Mouse (Mus musculus): ENCODE data around the gene Fam45a. TPM values are rescaled to one million over a fixed set of nuclear protein-coding genes. Genes with fewer than 3 reads are reported as not detected.

Gene Fam45a
- polyA plus RNA-seq, 1 experiment from 2014 or later: 35.9 TPM

- Histone ChIP-seq H3K36me3 (ENCODE audit: poor library complexity, severe bottlenecking) (no peaks in the 10 kb centered on the region), H3K9ac (no peak overlapping the region), H3K27me3 (no peaks in the 10 kb centered on the region), H3K4me1 (peaks cover 6% of the 10 kb centered on the region; the same call in 1 of the 2 replicates), H3K27ac (no peak overlapping the region), H3K9me3 (replicated peaks) (no peaks in the 10 kb centered on the region), H3K4me3 (no peak overlapping the region), H3K4me2 (no peak overlapping the region)
- WGBS: 70% methylated on average over 2 of the region's 2 CpGs
- ATAC-seq: no peak
Measured at GRCm38 (mm10) chr19:60795244-60795643, 16.1 kb upstream of the Fam45a start.

DNA sequence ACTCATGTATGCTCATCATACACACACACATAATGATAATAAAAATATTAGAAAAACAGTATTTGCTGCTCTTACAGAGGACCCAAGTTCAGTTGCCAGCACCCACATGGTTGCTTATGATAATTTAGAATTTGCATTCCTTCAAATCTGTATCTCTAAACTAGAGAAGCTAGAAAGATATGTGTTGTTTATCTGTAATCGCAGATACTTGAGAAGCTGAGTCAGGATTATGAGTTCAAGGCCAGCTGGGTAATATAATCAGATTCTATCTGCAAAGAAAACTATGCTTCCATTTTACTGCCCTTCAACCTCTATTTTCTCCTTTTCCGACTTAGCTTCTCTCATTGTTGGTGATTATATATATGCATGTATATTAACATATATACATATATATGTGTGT lies 14.0 kb upstream of the Fam45a start:
- no peak overlapping the region for H3K4me2 ChIP-seq
- no peaks in the 10 kb centered on the region for H3K36me3 ChIP-seq (ENCODE audit: poor library complexity, severe bottlenecking)
- H3K9ac ChIP-seq: no peak overlapping the region
- no peaks in the 10 kb centered on the region for H3K27me3 ChIP-seq
- WGBS: 91% methylated on average over 2 of the region's 2 CpGs
- no peak for ATAC-seq
- no peak overlapping the region for H3K4me3 ChIP-seq
- no peak overlapping the region for H3K27ac ChIP-seq
- no peaks in the 10 kb centered on the region for H3K4me1 ChIP-seq
- H3K9me3 ChIP-seq (replicated peaks): no peaks in the 10 kb centered on the region

GRCm38 (mm10) chr19:60799867-60800569 lies 11.4 kb upstream of the Fam45a start:
- WGBS: 81% methylated on average over 7 of the region's 7 CpGs
- no peaks in the 10 kb centered on the region for H3K9me3 ChIP-seq (replicated peaks)
- no peaks in the 10 kb centered on the region for H3K27me3 ChIP-seq
- no peak overlapping the region for H3K27ac ChIP-seq
- H3K36me3 ChIP-seq (ENCODE audit: poor library complexity, severe bottlenecking): no peaks in the 10 kb centered on the region
- no peak for ATAC-seq
- H3K9ac ChIP-seq: no peak overlapping the region
- H3K4me3 ChIP-seq: no peak overlapping the region
- H3K4me2 ChIP-seq: no peak overlapping the region
- no peaks in the 10 kb centered on the region for H3K4me1 ChIP-seq

DNA sequence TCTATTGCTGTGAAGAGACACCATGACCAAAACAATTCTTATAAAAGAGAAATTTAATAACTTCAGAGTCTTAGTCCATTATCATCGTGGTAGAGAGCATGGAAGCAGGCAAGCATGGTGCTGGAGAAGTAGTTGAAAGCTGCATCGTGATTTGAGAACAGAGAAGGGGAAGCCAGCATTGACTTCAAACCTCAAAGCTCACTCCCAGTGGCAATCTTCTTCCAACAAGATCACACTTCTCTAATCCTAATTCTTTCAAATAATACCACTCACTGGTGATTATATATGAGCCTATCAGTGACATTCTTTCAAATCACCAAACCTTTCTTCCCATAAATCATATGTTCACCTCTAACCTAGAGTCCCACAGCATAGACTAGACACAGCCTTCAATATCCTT lies 6.5 kb upstream of the Fam45a start:
- Histone ChIP-seq H3K4me3 (no peak overlapping the region), H3K36me3 (ENCODE audit: poor library complexity, severe bottlenecking) (no peaks in the 10 kb centered on the region), H3K4me1 (no peaks in the 10 kb centered on the region), H3K27me3 (no peaks in the 10 kb centered on the region), H3K4me2 (no peak overlapping the region), H3K9me3 (replicated peaks) (no peaks in the 10 kb centered on the region), H3K9ac (no peak overlapping the region), H3K27ac (no peak overlapping the region)
- no peak for ATAC-seq
- 74% methylated on average over 2 of the region's 2 CpGs for WGBS

DNA sequence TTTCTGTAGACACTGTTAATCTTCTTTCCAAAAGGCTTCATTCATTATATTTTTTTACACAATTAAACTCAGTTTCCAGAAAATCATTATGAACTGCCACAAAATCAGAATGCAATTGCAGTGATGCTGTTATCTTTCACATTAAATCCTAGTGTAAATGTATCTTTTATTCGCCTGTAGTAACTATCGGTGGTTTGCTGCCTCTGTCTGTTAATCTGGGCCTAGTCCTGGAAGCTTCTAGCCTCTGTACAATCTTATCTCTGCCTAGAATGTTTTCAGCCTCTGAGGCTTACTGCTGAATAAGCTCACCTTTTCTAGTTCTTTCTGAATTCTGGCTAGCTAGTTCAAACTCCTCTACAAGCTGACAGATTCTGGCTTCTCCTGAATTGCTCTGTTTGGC lies 1.5 kb upstream of the Fam45a start:
- 96% methylated on average over 2 of the region's 2 CpGs for WGBS
- no peak for ATAC-seq

GRCm38 (mm10) chr19:60812036-60812389 lies 628 bp downstream of the Fam45a start:
- Histone ChIP-seq H3K4me1 (peaks cover 10% of the 10 kb centered on the region), H3K27ac (no peak overlapping the region), H3K27me3 (no peaks in the 10 kb centered on the region), H3K4me3 (peak overlapping the region; percentile 70), H3K9ac (peak overlapping the region; percentile 80), H3K9me3 (replicated peaks) (no peaks in the 10 kb centered on the region), H3K36me3 (ENCODE audit: poor library complexity, severe bottlenecking) (peaks cover 16% of the 10 kb centered on the region), H3K4me2 (peak overlapping the region; percentile 79)
- WGBS: 10% methylated on average over 10 of the region's 10 CpGs
- ATAC-seq: peak; percentile 25

More for the DNA sequence above, 1.5 kb upstream of the Fam45a start:
- peaks cover under 1% of the 10 kb centered on the region; the same call in 1 of the 2 replicates for H3K36me3 ChIP-seq (ENCODE audit: poor library complexity, severe bottlenecking)
- no peaks in the 10 kb centered on the region for H3K27me3 ChIP-seq
- H3K9ac ChIP-seq: no peak overlapping the region
- peaks cover 10% of the 10 kb centered on the region for H3K4me1 ChIP-seq
- H3K9me3 ChIP-seq (replicated peaks): no peaks in the 10 kb centered on the region
- no peak overlapping the region for H3K27ac ChIP-seq
- no peak overlapping the region for H3K4me3 ChIP-seq
- H3K4me2 ChIP-seq: no peak overlapping the region

- Histone ChIP-seq H3K4me2 (no peak overlapping the region), H3K27me3 (no peaks in the 10 kb centered on the region), H3K9me3 (replicated peaks) (no peaks in the 10 kb centered on the region), H3K36me3 (ENCODE audit: poor library complexity, severe bottlenecking) (peaks cover 21% of the 10 kb centered on the region), H3K4me1 (peaks cover 10% of the 10 kb centered on the region), H3K27ac (no peak overlapping the region), H3K4me3 (no peak overlapping the region), H3K9ac (no peak overlapping the region)
- WGBS: 98% methylated on average over 6 of the region's 6 CpGs
- no peak for ATAC-seq
Measured at GRCm38 (mm10) chr19:60813133-60813532, 1.7 kb downstream of the Fam45a start.

DNA sequence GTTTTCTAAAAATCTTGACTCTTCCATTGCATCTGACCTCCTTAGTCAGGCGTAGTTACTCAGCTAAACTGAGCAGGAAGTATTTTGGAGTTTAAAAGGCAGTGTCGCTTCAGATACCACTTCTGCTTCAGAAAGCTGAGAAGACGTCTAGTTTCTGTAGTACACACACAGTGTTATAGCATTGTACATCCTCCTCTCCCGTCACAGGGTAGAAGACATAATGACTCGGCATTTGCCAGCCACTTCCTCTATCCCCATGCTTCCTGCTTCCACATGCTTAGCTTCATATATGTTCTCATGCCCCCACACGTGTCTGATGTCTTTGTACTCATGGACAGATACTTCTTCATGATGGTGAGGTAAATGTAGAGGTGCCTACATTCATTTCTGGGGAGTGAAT lies 7.3 kb downstream of the Fam45a start:
- Histone ChIP-seq H3K36me3 (ENCODE audit: poor library complexity, severe bottlenecking) (peaks cover 58% of the 10 kb centered on the region), H3K4me2 (no peak overlapping the region), H3K9ac (no peak overlapping the region), H3K27me3 (no peaks in the 10 kb centered on the region), H3K4me1 (no peaks in the 10 kb centered on the region), H3K27ac (no peak overlapping the region), H3K4me3 (no peak overlapping the region), H3K9me3 (replicated peaks) (no peaks in the 10 kb centered on the region)
- ATAC-seq: no peak
- WGBS: 95% methylated on average over 6 of the region's 6 CpGs

DNA sequence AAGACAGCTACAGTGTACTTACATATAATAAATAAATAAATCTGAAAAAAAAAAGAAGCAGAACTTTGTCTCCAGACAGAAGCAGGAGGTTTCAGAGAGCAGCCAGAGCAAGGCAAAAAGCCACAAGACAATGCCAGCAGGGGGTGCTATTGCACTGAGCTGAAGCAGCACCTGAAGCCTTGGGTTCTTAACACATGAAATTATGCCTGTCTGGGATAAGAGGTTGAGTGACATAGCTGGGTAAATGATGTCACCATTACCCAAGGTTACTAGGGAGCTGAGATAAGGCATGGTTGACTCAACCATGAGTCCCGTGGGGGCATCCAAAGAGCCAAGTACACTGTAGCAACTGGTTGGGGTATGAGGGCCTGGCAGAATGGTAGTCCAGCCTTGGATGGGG lies 26.4 kb downstream of the Fam45a start:
- H3K36me3 ChIP-seq (ENCODE audit: poor library complexity, severe bottlenecking): peaks cover 79% of the 10 kb centered on the region
- WGBS: 76% methylated on average over 1 of the region's 1 CpGs

DNA sequence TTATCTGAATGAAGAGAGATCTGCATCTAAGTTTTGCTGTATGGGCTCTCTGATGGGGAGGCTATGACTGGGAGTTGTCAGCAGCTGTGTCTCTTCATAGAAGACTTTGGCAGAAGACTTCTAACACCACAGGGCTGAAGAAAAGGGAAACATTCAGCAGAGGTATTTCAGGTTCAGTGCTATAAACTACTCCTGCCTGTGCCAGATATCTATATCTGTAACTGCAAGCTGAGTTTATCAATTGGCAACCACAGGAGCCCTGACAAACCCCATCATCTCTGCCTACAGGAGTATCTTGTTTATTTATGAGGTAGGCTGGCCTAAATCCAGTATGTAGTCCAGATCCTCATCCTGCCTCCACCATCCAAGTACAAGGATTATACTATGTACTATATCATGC lies 31.9 kb downstream of the Fam45a start:
- H3K36me3 ChIP-seq (ENCODE audit: poor library complexity, severe bottlenecking): peaks cover 46% of the 10 kb centered on the region

More for the DNA sequence above, 26.4 kb downstream of the Fam45a start:
- H3K9me3 ChIP-seq (replicated peaks): no peaks in the 10 kb centered on the region
- H3K27me3 ChIP-seq: no peaks in the 10 kb centered on the region
- peak; percentile 58 for ATAC-seq
- no peak overlapping the region for H3K4me2 ChIP-seq
- H3K27ac ChIP-seq: no peak overlapping the region
- H3K9ac ChIP-seq: no peak overlapping the region
- H3K4me1 ChIP-seq: no peaks in the 10 kb centered on the region
- H3K4me3 ChIP-seq: no peak overlapping the region

DNA sequence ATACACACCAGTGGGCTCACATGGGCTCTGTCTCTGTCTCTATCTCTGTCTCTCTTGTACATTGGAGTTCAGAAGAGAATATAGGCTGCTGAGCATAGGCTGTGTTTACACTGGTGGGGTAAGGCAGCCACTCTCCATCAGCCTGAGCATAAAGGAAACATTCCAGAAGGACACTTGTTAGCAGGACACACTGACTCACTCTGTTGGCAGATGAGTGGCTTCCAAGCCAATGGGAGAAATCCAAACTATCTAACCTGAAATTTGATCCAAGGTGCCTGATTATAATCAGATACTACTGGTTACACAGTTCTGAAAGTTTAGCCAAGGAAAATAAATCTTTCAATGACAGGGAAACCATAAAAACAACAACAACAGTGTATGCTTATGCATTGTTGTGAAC lies 34.3 kb downstream of the Fam45a start:
- no peaks in the 10 kb centered on the region for H3K4me1 ChIP-seq
- H3K27ac ChIP-seq: no peak overlapping the region
- no peak overlapping the region for H3K4me3 ChIP-seq
- H3K9me3 ChIP-seq (replicated peaks): no peaks in the 10 kb centered on the region
- no peak overlapping the region for H3K9ac ChIP-seq
- H3K4me2 ChIP-seq: no peak overlapping the region
- peaks cover 38% of the 10 kb centered on the region for H3K36me3 ChIP-seq (ENCODE audit: poor library complexity, severe bottlenecking)
- ATAC-seq: no peak
- H3K27me3 ChIP-seq: no peaks in the 10 kb centered on the region

More for the DNA sequence above, 31.9 kb downstream of the Fam45a start:
- Histone ChIP-seq H3K27me3 (no peaks in the 10 kb centered on the region), H3K4me3 (no peak overlapping the region), H3K4me1 (no peaks in the 10 kb centered on the region), H3K27ac (no peak overlapping the region), H3K4me2 (no peak overlapping the region), H3K9me3 (replicated peaks) (no peaks in the 10 kb centered on the region), H3K9ac (no peak overlapping the region)
- ATAC-seq: no peak

DNA sequence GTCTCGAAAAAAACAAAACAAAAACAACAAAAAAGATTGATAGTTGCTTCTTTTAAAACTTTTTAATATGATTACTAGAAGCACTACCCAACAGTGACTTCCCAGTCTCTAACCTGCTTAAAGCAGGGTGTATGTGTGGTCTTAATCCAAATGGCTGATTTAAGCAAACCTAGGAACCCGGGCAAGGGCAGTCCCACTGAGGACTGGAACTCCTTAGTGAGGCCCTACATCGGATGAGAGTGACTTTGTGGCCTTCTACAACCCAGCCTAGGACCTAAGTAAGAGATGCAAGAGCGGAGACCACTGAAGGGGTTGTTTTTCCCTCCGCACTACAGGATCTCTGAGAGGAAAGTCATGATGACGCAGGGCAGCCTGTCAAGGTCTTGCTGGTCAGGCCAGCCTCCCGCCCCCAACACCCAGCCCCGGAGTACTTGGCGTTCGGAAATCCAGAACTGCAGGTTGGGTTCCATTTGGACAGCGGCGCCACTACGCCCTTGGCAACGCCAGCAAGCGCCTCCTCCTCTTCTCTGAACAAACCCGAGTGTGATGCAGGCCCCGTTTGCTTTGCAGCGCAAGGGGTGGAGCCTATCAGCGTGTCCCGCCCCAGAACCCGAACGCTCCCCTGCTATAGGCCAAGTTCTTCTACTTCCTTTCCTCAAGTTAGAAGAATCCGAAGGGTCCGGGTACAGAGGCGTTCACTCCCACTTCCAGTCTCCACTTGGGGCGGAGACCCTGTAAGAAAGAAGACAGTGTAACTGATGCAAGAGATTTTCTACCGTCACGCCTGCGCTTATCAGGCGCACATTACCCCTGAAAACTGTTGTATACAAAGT lies 49.7 kb downstream of the Fam45a start, which contains the start of gene Sfxn4:
Gene Sfxn4, minus strand, starts transcription at position 612 of the 833 bp plus-strand sequence.
- WGBS: 3% methylated on average over 30 of the region's 30 CpGs
- no peaks in the 10 kb centered on the region for H3K27me3 ChIP-seq
- peak within 1 kb of the TSS; percentile 76 for H3K9ac ChIP-seq
- 0 out of 2 replicates have a peak, but pooled peaks cover 7% of the 10 kb centered on the region for H3K4me1 ChIP-seq
- H3K4me3 ChIP-seq: peak within 1 kb of the TSS; percentile 61
- H3K9me3 ChIP-seq (replicated peaks): no peaks in the 10 kb centered on the region
- peak within 1 kb of the TSS; percentile 71 for H3K4me2 ChIP-seq
- peak within 1 kb of the TSS; percentile 68 for H3K27ac ChIP-seq
- peak; percentile 100 for ATAC-seq
- H3K36me3 ChIP-seq (ENCODE audit: poor library complexity, severe bottlenecking): peaks cover 12% of the 10 kb centered on the region
